Mouse (Mus musculus): Measurements from ENCODE around the gene E030030I06Rik.
A peak's percentile ranks its signal among the peaks of the same experiment; 100 is the strongest.
"Not testable (repeated sequence)": the region's sequence is repeated elsewhere in the genome, so short reads cannot be mapped to it uniquely, and the experiment has no call there.

The E030030I06Rik gene

DNA sequence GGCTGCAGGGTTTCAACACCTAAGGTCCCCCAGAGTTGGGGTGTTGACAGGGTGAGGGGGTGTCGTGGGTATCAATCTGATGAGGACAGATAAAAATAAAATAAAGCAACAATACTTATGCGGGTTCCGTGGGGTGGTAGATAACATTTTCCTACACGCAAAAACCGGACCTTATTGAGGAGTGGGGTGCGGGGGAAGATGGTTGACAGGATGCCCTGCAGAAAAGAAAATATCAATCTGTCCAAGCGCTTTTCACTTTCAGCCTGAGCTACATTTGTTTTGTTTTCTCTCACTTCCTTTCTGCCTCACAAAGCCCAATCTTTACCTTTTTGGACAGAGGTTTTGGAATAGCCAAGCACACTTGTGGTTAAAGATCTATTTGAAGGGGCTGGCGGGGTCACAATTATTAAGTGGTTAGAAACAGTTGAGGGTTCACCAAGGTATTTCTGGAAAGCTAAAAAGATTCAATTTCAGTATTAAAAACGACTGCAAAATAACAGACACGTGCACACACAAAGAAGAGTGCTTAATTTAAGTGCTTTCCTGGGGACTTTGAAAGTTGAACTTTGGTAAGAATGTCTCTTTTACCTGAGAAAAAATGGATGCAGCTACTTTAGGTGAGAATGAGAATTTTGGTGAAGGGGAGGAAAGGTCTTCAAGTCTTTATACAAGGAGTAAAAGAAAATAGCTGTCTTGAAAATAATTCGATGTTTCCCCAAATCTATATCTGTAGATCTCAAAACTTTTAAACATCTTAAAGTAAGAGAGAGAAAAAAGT lies 3.0 kb upstream of the E030030I06Rik start:
- DNase-seq: not testable (repeated sequence)

DNA sequence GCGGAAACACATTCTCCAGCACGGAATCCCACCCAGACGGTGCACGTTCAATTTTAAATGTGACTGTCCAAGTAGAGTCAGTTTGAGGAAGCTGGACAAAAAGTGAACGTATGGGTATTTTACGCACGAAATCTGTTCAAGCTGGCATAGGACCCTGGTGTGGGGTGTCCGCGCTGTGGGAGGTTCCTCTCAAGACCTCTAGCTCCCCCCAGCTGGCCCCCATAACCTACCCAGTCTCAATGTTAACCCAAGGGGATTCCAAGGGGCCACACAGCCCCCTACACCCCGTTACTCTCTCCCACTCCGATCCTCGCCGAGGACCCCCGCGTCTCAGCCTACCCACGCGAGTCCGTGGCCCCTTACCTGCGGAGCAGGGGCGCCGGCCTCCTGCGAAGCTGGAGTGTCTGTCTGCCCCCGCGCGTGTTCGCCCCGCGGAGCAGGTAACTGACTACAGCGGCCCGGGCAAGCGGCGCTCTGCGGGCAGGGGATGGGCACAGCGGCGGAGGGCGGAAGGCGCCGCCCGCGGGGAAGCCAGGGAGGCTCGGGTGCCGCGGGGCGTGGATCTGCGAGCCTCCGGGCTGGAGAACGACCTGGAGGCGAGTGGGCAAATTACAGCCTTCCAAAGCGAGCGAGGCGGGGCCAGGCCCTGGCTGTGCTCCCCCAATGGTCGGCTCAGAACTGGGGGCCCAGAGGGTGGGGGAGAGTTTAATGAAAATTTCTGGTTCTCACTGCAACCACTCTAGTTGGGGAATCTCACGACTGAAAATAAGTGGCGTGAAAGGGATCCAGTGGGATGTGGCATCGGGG lies 2.2 kb upstream of the E030030I06Rik start:
- DNase-seq: not testable (repeated sequence)

DNA sequence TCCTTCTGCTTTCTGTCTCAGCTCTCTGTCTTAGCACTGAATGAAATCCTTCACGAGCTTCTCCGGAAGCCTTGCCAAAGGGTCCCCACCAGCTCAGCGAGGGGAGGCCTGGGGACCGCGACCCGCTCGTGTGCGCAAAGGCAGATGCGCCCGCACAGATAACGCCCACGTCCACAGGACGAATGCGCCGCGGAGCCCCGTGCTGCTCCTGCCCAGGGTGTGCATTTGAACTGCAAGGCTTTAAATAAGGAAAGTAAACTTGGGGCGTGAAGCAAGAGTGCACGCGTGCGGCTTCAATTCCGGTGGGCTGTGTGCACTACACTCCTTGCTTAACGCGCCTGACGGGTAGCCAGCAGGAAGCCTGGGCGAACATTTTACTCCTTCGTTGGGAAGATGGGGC lies 1.5 kb upstream of the E030030I06Rik start:
- no peak for DNase-seq

DNA sequence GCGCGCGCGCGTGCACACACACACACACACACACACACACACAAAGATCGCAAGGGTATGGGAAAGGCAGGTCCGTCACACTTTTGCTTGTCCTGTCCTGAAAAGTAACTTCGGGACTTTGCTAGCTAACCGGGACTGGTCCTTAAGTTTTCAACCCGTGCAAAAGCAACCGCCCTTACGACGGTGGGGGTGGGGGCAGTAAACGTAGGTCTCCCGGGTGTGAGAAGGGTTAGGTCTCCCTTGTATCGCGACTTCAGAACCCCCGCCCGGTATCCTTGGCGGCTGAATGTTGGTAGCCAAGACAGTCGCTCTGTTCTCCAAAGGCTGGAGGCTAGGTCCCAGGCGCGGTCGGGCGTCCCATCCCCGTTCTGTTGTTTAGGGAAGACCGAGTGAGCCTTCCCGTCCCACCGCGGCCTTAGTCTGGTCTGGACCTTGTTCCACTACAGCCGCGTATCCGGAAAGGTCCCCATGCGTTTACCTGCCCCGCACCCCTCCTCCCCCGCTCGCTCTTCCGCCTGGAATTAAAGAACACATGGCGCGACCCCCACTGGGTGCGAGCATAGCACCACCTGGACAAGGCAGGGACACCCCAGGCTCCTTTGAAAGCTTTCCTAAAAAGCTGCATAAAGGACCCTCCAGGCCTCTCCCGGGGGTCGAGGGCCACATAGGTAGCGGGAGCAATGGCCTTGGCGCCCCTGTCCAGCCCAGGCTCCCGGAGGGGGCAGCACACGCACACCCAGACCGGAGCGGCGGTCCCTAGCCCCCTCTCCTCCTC lies 808 bp upstream of the E030030I06Rik start:
- DNase-seq: no peak

DNA sequence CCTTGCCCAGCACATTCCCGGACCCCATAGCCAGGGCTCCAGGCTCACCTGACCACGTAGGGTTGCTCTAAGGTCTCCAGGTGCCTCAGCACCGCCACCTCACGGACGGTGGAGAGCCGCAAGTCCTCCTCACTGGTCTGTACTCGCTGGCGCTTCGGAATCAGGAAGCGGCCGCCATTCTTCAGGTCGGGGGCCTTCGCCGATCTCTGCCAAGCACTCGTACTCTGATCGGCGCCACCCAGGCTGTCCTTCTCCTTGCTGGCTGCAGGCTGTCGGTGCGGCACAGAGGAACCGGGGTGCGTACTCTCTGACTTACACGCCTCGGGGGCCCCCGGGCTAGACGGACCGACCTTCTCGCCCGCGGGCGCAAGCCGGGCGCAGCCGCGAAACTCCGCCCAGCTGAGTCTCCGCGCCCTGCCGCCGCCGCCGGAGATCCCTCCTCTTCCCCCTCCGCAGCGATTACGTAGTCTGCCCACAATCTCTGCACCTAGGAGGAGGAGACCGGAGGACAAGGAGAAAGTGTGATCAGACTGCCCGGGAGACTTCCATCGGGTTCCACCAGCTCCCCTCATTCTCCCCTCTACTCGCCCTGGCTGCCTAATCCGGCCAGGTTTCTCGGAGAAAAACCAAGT lies 513 bp downstream of the E030030I06Rik start:
- no peak for DNase-seq

DNA sequence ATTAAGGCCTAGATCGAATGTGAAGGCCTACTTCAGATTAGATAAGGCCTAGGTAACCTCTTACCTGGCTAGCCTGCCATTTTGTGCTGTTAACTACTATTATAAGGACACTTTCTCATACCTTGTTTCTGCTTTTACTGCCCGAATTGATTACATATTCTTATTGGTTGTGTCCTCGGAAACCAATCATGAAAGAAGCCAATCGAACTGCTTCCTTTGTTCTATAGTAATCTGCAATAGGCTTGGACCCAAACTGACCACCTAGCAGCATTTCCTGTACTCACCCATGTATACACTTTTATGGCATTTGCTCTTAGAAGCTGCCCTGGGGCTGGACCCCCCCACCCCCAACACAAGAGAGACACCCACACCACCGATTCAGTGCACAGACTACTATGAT lies 6.1 kb downstream of the E030030I06Rik start:
- no peak for DNase-seq

GRCm38 (mm10) chr10:22142194-22142593 lies 6.9 kb downstream of the E030030I06Rik start:
- peak; percentile 42 for DNase-seq

GRCm38 (mm10) chr10:22140665-22141280 lies 8.3 kb downstream of the E030030I06Rik start:
- DNase-seq: peak; percentile 45

- no peak for DNase-seq
Measured at GRCm38 (mm10) chr10:22074531-22074930, 74.5 kb downstream of the E030030I06Rik start.

GRCm38 (mm10) chr10:22072739-22073138 lies 76.3 kb downstream of the E030030I06Rik start:
- DNase-seq: no peak

DNA sequence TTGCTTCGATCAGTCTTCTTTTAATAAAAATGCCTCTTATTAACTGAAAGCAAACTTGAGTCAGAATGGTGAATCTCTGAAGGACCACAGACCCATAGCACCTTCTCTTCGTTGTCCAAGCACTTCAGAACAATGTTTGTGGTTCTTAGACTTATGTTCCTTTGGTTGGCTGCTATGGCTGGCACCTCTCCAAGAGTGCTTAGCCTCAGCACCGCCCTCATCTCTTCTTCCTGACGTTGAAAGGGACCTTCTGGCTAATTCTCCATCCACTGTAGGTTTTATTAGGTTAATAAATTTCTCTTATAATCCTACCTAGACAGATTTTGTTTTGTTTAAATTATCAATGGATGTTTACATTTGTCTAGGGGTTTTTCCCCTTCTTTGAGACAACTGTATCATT lies 78.5 kb downstream of the E030030I06Rik start:
- DNase-seq: no peak

GRCm38 (mm10) chr10:22070168-22070567 lies 78.9 kb downstream of the E030030I06Rik start:
- no peak for DNase-seq

GRCm38 (mm10) chr10:22067979-22068378 lies 81.1 kb downstream of the E030030I06Rik start, which contains the start of gene 4930444G20Rik:
Gene 4930444G20Rik (minus strand): TSS chr10:22068079.
- DNase-seq: not testable (repeated sequence)

Data from cerebellum, adult 9-10 months (tissue).